Comparison of ENCODE assay signal across 12 mouse cellular contexts in the genomic region with DNA sequence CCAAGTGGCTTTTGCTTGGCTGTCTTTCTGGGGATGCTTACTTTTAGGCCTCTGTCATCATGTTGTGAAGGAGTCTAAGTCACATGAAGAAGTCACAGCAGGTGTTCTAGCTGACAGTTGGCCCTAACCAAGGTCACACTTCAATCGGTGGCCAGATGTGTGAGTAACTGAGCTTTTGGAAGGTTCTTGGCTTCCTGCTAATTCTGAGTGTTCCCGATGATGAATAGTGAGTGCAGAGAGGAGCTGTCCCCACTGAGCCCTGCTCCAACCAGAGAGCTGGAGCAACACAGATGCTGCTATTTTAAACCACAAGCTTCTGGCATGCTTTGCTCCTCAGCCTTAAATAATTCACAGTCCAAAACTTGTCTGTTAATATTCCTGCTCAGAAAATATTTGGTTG.
DNase-seq lines count a peak whose midpoint lies in the region; ATAC-seq lines count a peak whose summit lies in the region.
"Had no signal": no experiment of that assay in that cellular context is flagged by ENCODE, and none has a peak within 500 bp of the region (broad histone marks: within the 10 kb centered on the region; RNA-seq: fewer than 3 reads in every experiment).

No protein-coding gene starts in this region.

- no peaks in the 10 kb centered on the region for H3K27me3 ChIP-seq in heart, embryonic 10.5 days (ENCODE audit: insufficient read depth, poor library complexity, severe bottlenecking)
- H3K27me3 ChIP-seq in midbrain, embryonic 11.5 days (ENCODE audit: control insufficient read depth, insufficient read depth, low read length) = no peaks in the 10 kb centered on the region
- no peaks in the 10 kb centered on the region for H3K27me3 ChIP-seq in hindbrain, embryonic 16.5 days (replicated peaks; ENCODE audit: control insufficient read depth, insufficient read depth, low read length)
- H3K27me3 ChIP-seq: embryonic facial prominence, embryonic 13.5 days; neural tube, embryonic 15.5 days had no signal

- no peak overlapping the region for H3K9ac ChIP-seq in midbrain, embryonic 11.5 days (ENCODE audit: low read length)
- no peak overlapping the region for H3K9ac ChIP-seq in hindbrain, embryonic 16.5 days (ENCODE audit: low read depth, low read length)
- H3K9ac ChIP-seq: embryonic facial prominence, embryonic 13.5 days; neural tube, embryonic 15.5 days had no signal

- no peak for ATAC-seq in midbrain, embryonic 11.5 days (ENCODE audit: low FRiP score)
- no peak for ATAC-seq in hindbrain, embryonic 16.5 days
- ATAC-seq: intestine, postnatal 0 days had no signal

- no peak overlapping the region for H3K27ac ChIP-seq in heart, embryonic 10.5 days
- no peak overlapping the region for H3K27ac ChIP-seq in midbrain, embryonic 11.5 days (ENCODE audit: low read depth, low read length)
- H3K27ac ChIP-seq in hindbrain, embryonic 16.5 days (ENCODE audit: low read depth, low read length) = no peak overlapping the region
- H3K27ac ChIP-seq: embryonic facial prominence, embryonic 13.5 days; neural tube, embryonic 15.5 days had no signal

- H3K4me3 ChIP-seq in heart, embryonic 10.5 days = no peak overlapping the region
- H3K4me3 ChIP-seq in midbrain, embryonic 11.5 days (ENCODE audit: low read depth, low read length) = no peak overlapping the region
- H3K4me3 ChIP-seq in hindbrain, embryonic 16.5 days (ENCODE audit: low read length) = no peak overlapping the region
- H3K4me3 ChIP-seq: embryonic facial prominence, embryonic 13.5 days; neural tube, embryonic 15.5 days had no signal

- WGBS in heart, embryonic 10.5 days = 35% methylated on average over 2 of the region's 2 CpGs
- WGBS in midbrain, embryonic 11.5 days = 67% methylated on average over 2 of the region's 2 CpGs
- 61% methylated on average over 2 of the region's 2 CpGs for WGBS in hindbrain, embryonic 16.5 days

- no peaks in the 10 kb centered on the region for H3K4me1 ChIP-seq in heart, embryonic 10.5 days
- no peaks in the 10 kb centered on the region for H3K4me1 ChIP-seq in midbrain, embryonic 11.5 days (ENCODE audit: control insufficient read depth, insufficient read depth, low read length)
- no peaks in the 10 kb centered on the region for H3K4me1 ChIP-seq in hindbrain, embryonic 16.5 days (ENCODE audit: control insufficient read depth, insufficient read depth, low read depth, low read length)
- H3K4me1 ChIP-seq: neural tube, embryonic 15.5 days had no signal

- no peaks in the 10 kb centered on the region for H3K9me3 ChIP-seq in heart, embryonic 10.5 days
- no peaks in the 10 kb centered on the region for H3K9me3 ChIP-seq in midbrain, embryonic 11.5 days (ENCODE audit: control insufficient read depth, low read length)
- H3K9me3 ChIP-seq in hindbrain, embryonic 16.5 days (ENCODE audit: control insufficient read depth, low read length) = no peaks in the 10 kb centered on the region
- H3K9me3 ChIP-seq: embryonic facial prominence, embryonic 13.5 days; neural tube, embryonic 15.5 days had no signal

- H3K4me2 ChIP-seq in midbrain, embryonic 11.5 days = no peak overlapping the region
- H3K4me2 ChIP-seq in hindbrain, embryonic 16.5 days (ENCODE audit: low read length) = no peak overlapping the region
- H3K4me2 ChIP-seq: embryonic facial prominence, embryonic 13.5 days; neural tube, embryonic 15.5 days had no signal

- peak; percentile 13 to 19 for DNase-seq in heart, adult 18-20 months
- DNase-seq in heart, embryonic 10.5 days (ENCODE audit: low spot score) = no peak
- DNase-seq in right cerebral cortex, adult 2 months (ENCODE audit: low spot score in 2 of 2) = peak; percentile 8 to 10
- DNase-seq in right cerebral cortex, postnatal 4 days = no peak
- peak; percentile 0 to 21 for DNase-seq in layer of hippocampus, adult 18-20 months (ENCODE audit: low spot score in 2 of 2)
- DNase-seq in thymus, postnatal 4 days = peak; percentile 38
- no peak for DNase-seq in midbrain, embryonic 11.5 days (ENCODE audit: low spot score, missing footprints)
- DNase-seq: lung, postnatal 4 days had no signal

- H3K36me3 ChIP-seq in heart, embryonic 10.5 days = no peaks in the 10 kb centered on the region
- no peaks in the 10 kb centered on the region for H3K36me3 ChIP-seq in midbrain, embryonic 11.5 days (ENCODE audit: control insufficient read depth, insufficient read depth, low read length)
- no peaks in the 10 kb centered on the region for H3K36me3 ChIP-seq in hindbrain, embryonic 16.5 days (ENCODE audit: control insufficient read depth, insufficient read depth, low read length)
- H3K36me3 ChIP-seq: embryonic facial prominence, embryonic 13.5 days; neural tube, embryonic 15.5 days had no signal

Comparison
In these comparisons a context has a peak if more than half of its experiments do, and no peak if none do; other contexts are left out.
1. DNase-seq: peak in heart, adult 18-20 months (2 of 2), right cerebral cortex, adult 2 months (2 of 2), layer of hippocampus, adult 18-20 months (2 of 2) and thymus, postnatal 4 days (single experiment); none in heart, embryonic 10.5 days (single experiment), right cerebral cortex, postnatal 4 days (single experiment) and midbrain, embryonic 11.5 days (single experiment).